Mouse (Mus musculus) bone marrow, adult 2 months (tissue): Measurements from ENCODE around the gene Rrp9. TPM values are rescaled to one million over a fixed set of nuclear protein-coding genes. Genes with fewer than 3 reads are reported as not detected.

ENCODE experiments used
- H3K27ac ChIP-seq: fragments of 200-500 bp; 2 replicates; pipeline ENCODE4 v1.5.1; 2012; ENCODE audit warnings: low read depth, mild to moderate bottlenecking, control low read depth, inconsistent platforms, low read length; ENCODE audit not compliant: control insufficient read depth, poor library complexity, insufficient read depth
- H3K4me1 ChIP-seq: fragments of 200-500 bp; 2 replicates; pipeline ENCODE4 v1.6.1; 2011; ENCODE audit warnings: low read length; ENCODE audit not compliant: control insufficient read depth, insufficient read depth
- H3K4me3 ChIP-seq: fragments of 200-500 bp; replicated peaks from 2 replicates; pipeline ENCODE3; 2011; ENCODE audit warnings: mild to moderate bottlenecking, low read depth, low read length, control low read depth; ENCODE audit not compliant: control insufficient read depth
- CTCF ChIP-seq: fragments of 200-500 bp; IDR thresholded peaks from 2 replicates; pipeline ENCODE4 v1.5.1; 2011; ENCODE audit warnings: low read length, control low read depth; ENCODE audit not compliant: control insufficient read depth, insufficient read depth
- POLR2A ChIP-seq: fragments of 200-500 bp; IDR thresholded peaks from 2 replicates; pipeline ENCODE4 v1.6.1; 2011; ENCODE audit warnings: low read depth, mild to moderate bottlenecking, control low read depth, low read length, borderline replicate concordance; ENCODE audit not compliant: control insufficient read depth
- WGBS: fragments of 180-500 bp; shearing (Covaris S2); methylation state at CpG from one replicate; pipeline ENCODE4 v1.1.7; 2018; 5-methylcytosine and 5-hydroxymethylcytosine counted together
- polyA plus RNA-seq: library from polyadenylated mRNA; stranded (reverse); fragments of >200 nt; gene quantifications from 2 replicates; pipeline ENCODE4 v1.2.4, GENCODE M21; 2011; ENCODE audit warnings: low replicate concordance; ENCODE audit not compliant: missing spikeins, insufficient read depth, insufficient read length

The Rrp9 gene
- polyA plus RNA-seq, 1 experiment, result 37.0 TPM

DNA sequence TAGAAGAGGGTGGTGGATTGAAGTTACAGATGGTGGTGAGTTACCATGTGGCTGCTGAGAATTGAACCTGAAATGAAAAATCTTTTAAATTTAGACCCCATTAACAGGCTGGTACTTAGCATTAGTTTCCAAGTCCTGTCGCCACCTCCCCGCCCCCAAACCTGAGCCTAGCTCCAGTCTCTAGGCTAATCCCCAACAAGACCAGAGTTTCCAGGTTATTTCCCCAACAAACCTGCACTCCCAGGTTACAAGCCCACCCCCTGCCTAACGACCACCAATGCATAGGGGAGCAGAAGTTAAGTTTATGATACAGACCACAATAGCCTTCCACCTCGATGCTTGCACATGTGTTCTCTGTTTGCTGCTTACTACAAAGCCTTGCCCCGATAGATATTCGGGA lies 37.8 kb downstream of the Rrp9 start:
- TF ChIP-seq CTCF (no peak), POLR2A (no peak)
- no peaks in the 10 kb centered on the region for H3K4me1 ChIP-seq
- WGBS, result 72% methylated on average over 6 of the region's 6 CpGs
- H3K4me3 ChIP-seq, result no peak overlapping the region
- no peak overlapping the region for H3K27ac ChIP-seq

DNA sequence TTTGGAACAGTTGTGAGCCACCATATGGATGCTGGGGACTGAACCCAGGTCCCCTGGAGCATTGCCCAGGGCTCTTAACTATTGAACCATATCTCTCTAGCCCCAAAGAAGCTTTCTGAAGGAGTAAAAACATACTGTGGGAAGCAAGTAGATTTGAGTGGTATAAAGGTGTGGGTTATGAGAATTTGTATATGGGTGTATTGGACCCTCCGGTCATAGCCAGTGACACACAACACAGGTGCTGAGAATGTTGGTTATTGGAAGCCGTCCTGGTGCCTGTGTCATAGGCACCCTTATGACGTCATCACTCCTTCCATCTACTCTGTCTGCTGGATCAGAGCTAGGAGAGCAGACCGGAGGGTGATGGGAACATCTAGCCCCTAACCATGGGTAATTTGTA lies 38.5 kb downstream of the Rrp9 start, which contains the start of gene Iqcf5:
TSS of gene Iqcf5 (plus strand) at position 301 of the 400 bp plus-strand sequence.
- H3K4me3 ChIP-seq, result no peak within 1 kb of the TSS
- TF ChIP-seq POLR2A (no peak), CTCF (no peak)
- no peak within 1 kb of the TSS for H3K27ac ChIP-seq
- no peaks in the 10 kb centered on the region for H3K4me1 ChIP-seq
- WGBS, result 79% methylated on average over 4 of the region's 4 CpGs

DNA sequence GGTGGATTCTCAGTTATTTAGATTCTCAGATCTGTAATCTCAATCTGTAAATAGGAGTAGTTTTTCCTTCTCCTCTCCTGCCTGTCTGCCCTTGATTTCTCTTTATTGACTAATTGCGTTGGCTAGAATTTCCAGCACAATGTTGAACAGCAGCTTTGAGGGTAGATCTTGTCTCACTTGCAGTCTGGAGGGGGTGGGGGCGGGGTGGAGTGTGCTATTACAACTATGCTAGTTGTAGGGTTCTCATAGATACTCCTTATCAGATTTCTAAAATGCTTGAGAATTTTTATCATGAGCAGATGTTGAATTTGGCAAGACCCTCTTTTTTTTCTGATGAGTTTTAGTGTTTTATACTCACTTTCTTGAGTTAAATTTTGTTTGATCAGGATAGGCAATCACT lies 43.7 kb downstream of the Rrp9 start:
- TF ChIP-seq CTCF, result no peak
- no peak for TF ChIP-seq POLR2A
- Histone ChIP-seq H3K27ac (no peak overlapping the region), H3K4me1 (no peaks in the 10 kb centered on the region), H3K4me3 (no peak overlapping the region)
- 70% methylated on average over 2 of the region's 2 CpGs for WGBS

DNA sequence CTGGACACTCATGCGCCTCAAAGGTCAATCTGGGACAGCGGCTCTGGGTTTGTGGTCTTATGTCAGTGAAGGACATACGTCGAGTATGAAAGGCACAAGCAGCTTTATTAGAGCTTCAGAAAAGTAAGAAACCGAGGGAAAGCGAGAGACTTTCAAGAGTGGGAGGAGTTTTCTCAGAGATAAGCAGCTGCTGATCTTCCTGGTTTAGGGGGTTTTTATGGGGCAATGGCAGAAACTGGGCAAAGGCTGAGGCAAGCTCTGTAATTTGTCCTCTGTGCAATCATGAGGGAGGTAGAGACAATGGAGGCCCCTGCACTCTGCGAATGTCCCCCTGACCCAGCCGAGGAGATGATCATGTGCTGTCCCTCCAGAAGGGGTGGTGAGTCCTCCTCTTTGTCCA lies 44.1 kb downstream of the Rrp9 start:
- Histone ChIP-seq H3K27ac (no peak overlapping the region), H3K4me3 (no peak overlapping the region), H3K4me1 (no peaks in the 10 kb centered on the region)
- no peak for TF ChIP-seq CTCF
- TF ChIP-seq POLR2A, result no peak
- WGBS, result 62% methylated on average over 8 of the region's 8 CpGs

DNA sequence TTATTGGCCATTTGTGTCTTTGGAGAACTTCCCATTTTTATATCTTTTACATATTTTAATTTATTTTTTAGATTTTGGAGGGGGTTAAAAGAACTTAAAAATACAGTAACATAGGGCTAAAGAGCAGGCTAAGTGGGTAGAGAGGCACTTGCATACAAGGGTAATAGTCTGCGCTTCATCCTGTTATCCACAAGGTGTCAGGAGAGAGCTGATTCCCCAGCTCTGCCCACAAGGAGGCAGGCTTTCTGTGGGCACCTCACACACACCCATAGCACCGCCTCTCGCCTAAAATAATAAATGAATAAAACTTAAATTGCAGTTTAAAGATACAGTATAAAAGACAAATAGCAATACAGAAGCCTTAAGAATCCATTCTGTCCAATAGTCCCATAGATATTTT lies 56.1 kb downstream of the Rrp9 start:
- no peak overlapping the region for H3K4me3 ChIP-seq
- WGBS, result 12% methylated on average over 3 of the region's 3 CpGs
- H3K27ac ChIP-seq, result no peak overlapping the region
- TF ChIP-seq CTCF (peak; percentile 81), POLR2A (no peak)
- no peaks in the 10 kb centered on the region for H3K4me1 ChIP-seq

DNA sequence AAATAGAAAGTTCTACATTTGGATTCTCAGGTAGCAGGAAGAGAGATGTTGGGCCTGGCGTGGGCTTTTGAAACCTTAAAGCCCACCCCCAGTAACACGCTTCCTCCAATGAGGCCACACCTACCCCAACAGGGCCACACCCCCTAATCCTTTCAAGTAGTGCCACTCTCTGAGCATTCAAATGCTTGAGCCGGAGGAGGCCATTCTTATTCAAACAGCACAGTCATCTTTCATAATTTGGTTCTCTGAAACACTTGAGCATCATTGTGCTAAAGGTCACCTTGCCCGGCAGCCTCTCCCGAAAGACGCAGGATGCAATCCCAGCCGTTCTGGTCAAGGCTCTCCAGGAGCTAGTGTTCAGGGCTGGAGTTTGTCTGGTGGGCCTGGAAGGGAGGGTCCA lies 58.5 kb downstream of the Rrp9 start:
- WGBS, result 85% methylated on average over 7 of the region's 7 CpGs
- H3K4me1 ChIP-seq, result no peaks in the 10 kb centered on the region; the same call in none of the 2 replicates
- TF ChIP-seq POLR2A (no peak), CTCF (no peak)
- no peak overlapping the region for H3K4me3 ChIP-seq
- no peak overlapping the region for H3K27ac ChIP-seq

DNA sequence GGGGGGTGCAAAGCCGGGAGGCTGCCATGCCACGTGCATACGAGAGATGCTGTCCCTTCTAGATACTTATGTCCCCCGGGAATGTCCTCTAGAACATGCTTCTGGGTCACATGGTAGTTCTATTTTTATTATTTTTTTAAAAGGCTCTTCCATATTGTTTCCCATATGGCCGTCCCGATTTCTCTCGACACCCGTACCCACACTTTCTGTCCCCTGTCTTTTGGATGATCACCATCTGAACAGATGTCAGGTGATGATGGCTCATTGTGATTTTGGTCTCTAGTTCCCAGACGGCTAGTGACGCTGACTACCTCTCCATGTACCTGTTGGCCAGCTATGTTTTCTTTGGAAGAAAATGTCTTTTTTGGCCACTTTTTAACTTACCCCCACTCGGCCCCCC lies 59.2 kb downstream of the Rrp9 start:
- H3K4me1 ChIP-seq, result no peaks in the 10 kb centered on the region; the same call in none of the 2 replicates
- WGBS, result 84% methylated on average over 11 of the region's 11 CpGs
- TF ChIP-seq CTCF (no peak), POLR2A (no peak)
- H3K4me3 ChIP-seq, result no peak overlapping the region
- H3K27ac ChIP-seq, result no peak overlapping the region

Other genes starting within 250 kb of the Rrp9 start
- 22.5 and 59.7 TPM in 2 replicates for gene Alas1, start 227.3 kb upstream of the Rrp9 start, polyA plus RNA-seq
- 45.1 and 46.9 TPM in 2 replicates for gene Poc1a, start 194.9 kb upstream of the Rrp9 start, polyA plus RNA-seq
- gene Dusp7, start 107.3 kb upstream of the Rrp9 start, polyA plus RNA-seq, result 3.8 and 11.6 TPM in 2 replicates
- 121 and 145 TPM in 2 replicates for gene Rpl29, start 46.5 kb upstream of the Rrp9 start, polyA plus RNA-seq
- 9.5 and 15.5 TPM in 2 replicates for gene Acy1, start 37.6 kb upstream of the Rrp9 start, polyA plus RNA-seq
- 4.9 and 6.5 TPM in 2 replicates for gene Abhd14b, start 28.5 kb upstream of the Rrp9 start, polyA plus RNA-seq
- 4.4 and 16.3 TPM in 2 replicates for gene Abhd14a, start 28.3 kb upstream of the Rrp9 start, polyA plus RNA-seq
- 7.3 and 19.2 TPM in 2 replicates for gene Pcbp4, start 22.7 kb upstream of the Rrp9 start, polyA plus RNA-seq
- not detected in 2 replicates for gene Gpr62, start 10.0 kb upstream of the Rrp9 start, polyA plus RNA-seq
- 8.8 and 33.8 TPM in 2 replicates for gene Parp3, start 986 bp downstream of the Rrp9 start, polyA plus RNA-seq
- gene Iqcf1, start 24.0 kb downstream of the Rrp9 start, polyA plus RNA-seq, result not detected in 2 replicates
- gene Iqcf5, start 38.6 kb downstream of the Rrp9 start, polyA plus RNA-seq, result not detected in 2 replicates
- not detected in 2 replicates for gene Iqcf3, start 85.7 kb downstream of the Rrp9 start, polyA plus RNA-seq
- not detected in 2 replicates for gene Iqcf4, start 95.0 kb downstream of the Rrp9 start, polyA plus RNA-seq
- gene Iqcf6, start 150.6 kb downstream of the Rrp9 start, polyA plus RNA-seq, result not detected in 2 replicates
- not detected in 2 replicates for gene Grm2, start 180.1 kb downstream of the Rrp9 start, polyA plus RNA-seq
- 8.8 and 12.5 TPM in 2 replicates for gene Tex264, start 210.0 kb downstream of the Rrp9 start, polyA plus RNA-seq